Mouse (Mus musculus): ENCODE measurements around the gene Mrpl12.

Mrpl12 gene

GRCm38 (mm10) chr11:120484265-120484981 lies at the start of gene Mrpl12:
Mrpl12 (plus strand) TSS chr11:120484613.
- peak; percentile 83 for DNase-seq (ENCODE audit: extremely low read depth, low read depth)

- DNase-seq (ENCODE audit: extremely low read depth, low read depth), result peak; percentile 51
Measured at GRCm38 (mm10) chr11:120437152-120437856, 47.1 kb upstream of the Mrpl12 start, which contains the start of gene Nploc4. Nploc4 (minus strand) TSS chr11:120437708.

- no peak for DNase-seq (ENCODE audit: extremely low read depth, low read depth)
Measured at GRCm38 (mm10) chr11:120437857-120438385, 46.5 kb upstream of the Mrpl12 start.

GRCm38 (mm10) chr11:120442344-120442743 lies 42.1 kb upstream of the Mrpl12 start, which contains the start of gene Tspan10:
Tspan10 (plus strand) TSS chr11:120442644.
- no peak for DNase-seq (ENCODE audit: extremely low read depth, low read depth)

- no peak for DNase-seq (ENCODE audit: extremely low read depth, low read depth)
Measured at GRCm38 (mm10) chr11:120442765-120443280, 41.6 kb upstream of the Mrpl12 start.

GRCm38 (mm10) chr11:120444106-120444505 lies 40.3 kb upstream of the Mrpl12 start:
- no peak for DNase-seq (ENCODE audit: extremely low read depth, low read depth)

GRCm38 (mm10) chr11:120445475-120445874 lies 38.9 kb upstream of the Mrpl12 start:
- DNase-seq (ENCODE audit: extremely low read depth, low read depth), result no peak

- no peak for DNase-seq (ENCODE audit: extremely low read depth, low read depth)
Measured at GRCm38 (mm10) chr11:120447179-120447578, 37.2 kb upstream of the Mrpl12 start.

GRCm38 (mm10) chr11:120452246-120452645 lies 32.2 kb upstream of the Mrpl12 start:
- no peak for DNase-seq (ENCODE audit: extremely low read depth, low read depth)

GRCm38 (mm10) chr11:120453306-120453705 lies 31.1 kb upstream of the Mrpl12 start, which contains the start of gene Pde6g:
Pde6g (minus strand) TSS chr11:120453500.
- no peak for DNase-seq (ENCODE audit: extremely low read depth, low read depth)

- DNase-seq (ENCODE audit: extremely low read depth, low read depth), result no peak
Measured at GRCm38 (mm10) chr11:120454965-120455364, 29.4 kb upstream of the Mrpl12 start.

GRCm38 (mm10) chr11:120455413-120455812 lies 29.0 kb upstream of the Mrpl12 start:
- no peak for DNase-seq (ENCODE audit: extremely low read depth, low read depth)

- peak; percentile 59 for DNase-seq (ENCODE audit: extremely low read depth, low read depth)
Measured at GRCm38 (mm10) chr11:120457370-120457769, 27.0 kb upstream of the Mrpl12 start.

GRCm38 (mm10) chr11:120457772-120458751 lies 26.4 kb upstream of the Mrpl12 start, which contains the start of the genes Oxld1 and Ccdc137:
Oxld1 (minus strand) TSS chr11:120458068.
Ccdc137 (plus strand) TSS chr11:120458115.
- DNase-seq (ENCODE audit: extremely low read depth, low read depth), result peak; percentile 79

- no peak for DNase-seq (ENCODE audit: extremely low read depth, low read depth)
Measured at GRCm38 (mm10) chr11:120458847-120459597, 25.4 kb upstream of the Mrpl12 start.

- no peak for DNase-seq (ENCODE audit: extremely low read depth, low read depth)
Measured at GRCm38 (mm10) chr11:120463536-120463935, 20.9 kb upstream of the Mrpl12 start.

- no peak for DNase-seq (ENCODE audit: extremely low read depth, low read depth)
Measured at GRCm38 (mm10) chr11:120464365-120464764, 20.0 kb upstream of the Mrpl12 start.

- DNase-seq (ENCODE audit: extremely low read depth, low read depth), result no peak
Measured at GRCm38 (mm10) chr11:120465521-120465920, 18.9 kb upstream of the Mrpl12 start.

GRCm38 (mm10) chr11:120467051-120467735 lies 17.2 kb upstream of the Mrpl12 start, which contains the start of gene Arl16:
Arl16 (minus strand) TSS chr11:120467607.
- peak; percentile 98 for DNase-seq (ENCODE audit: extremely low read depth, low read depth)
